Mouse (Mus musculus) bone marrow macrophage, adult 2 months (primary cell): ENCODE data around the gene Rap1gds1.

Experiments used
- CTCF ChIP-seq: IDR thresholded peaks from 2 replicates; pipeline ENCODE4 v1.5.1; 2012; ENCODE audit warnings: low read depth, mild to moderate bottlenecking, low read length, moderate library complexity
- POLR2A ChIP-seq: IDR thresholded peaks from 2 replicates; pipeline ENCODE4 v1.6.1; 2012; ENCODE audit warnings: mild to moderate bottlenecking, low read depth, low read length, borderline replicate concordance

GRCm38 (mm10) chr3:139112335-139112973, 37.5 kb upstream of the Rap1gds1 start:
- TF ChIP-seq CTCF (no peak), POLR2A (no peak)
